Mouse (Mus musculus): Measurements from ENCODE around the gene Calhm6. TPM values are rescaled to one million over a fixed set of nuclear protein-coding genes. Genes with fewer than 3 reads are reported as not detected.

The Calhm6 gene
- 1 to 10 TPM; 2.3 to 4.0 TPM for total RNA-seq (2023)

GRCm38 (mm10) chr10:34127392-34128378 is at the start of gene Calhm6:
TSS of gene Calhm6 (minus strand) at chr10:34127984.

DNA sequence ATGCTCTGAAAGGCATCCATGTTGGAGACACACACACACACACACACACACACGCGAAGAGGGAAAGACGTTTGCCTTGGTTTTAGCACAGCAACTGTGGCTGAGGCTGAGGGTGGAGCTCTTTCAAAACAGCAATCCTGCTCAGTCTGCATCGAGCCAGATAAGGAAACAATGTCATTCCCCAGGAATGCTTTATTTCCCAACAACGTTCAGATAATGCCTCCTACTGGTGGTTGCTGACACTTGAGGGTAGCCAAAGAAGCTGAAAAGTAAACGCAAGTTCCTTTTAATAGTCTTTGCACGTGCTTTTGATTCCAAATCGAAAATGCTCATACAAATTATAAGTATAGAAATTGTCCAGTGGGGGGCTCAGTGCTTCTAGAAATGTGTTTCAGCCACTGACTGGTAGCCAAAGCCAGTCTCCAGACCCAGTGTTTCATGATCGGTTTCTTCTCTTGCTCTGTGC is 31.3 kb downstream of the Calhm6 start, which contains the start of gene Calhm5:
TSS of gene Calhm5 (minus strand) at position 102 of the 466 bp plus-strand sequence.

Other genes starting within 250 kb of the Calhm6 start
- not detected for gene Rsph4a, start 222.9 kb downstream of the Calhm6 start, total RNA-seq (2023)
- gene Zup1, start 176.7 kb downstream of the Calhm6 start, total RNA-seq (2023): 10 to 100 TPM; 35.9 to 37.2 TPM
- gene Rwdd1, start 108.4 kb downstream of the Calhm6 start, total RNA-seq (2023): 10 to 100 TPM; 34.3 to 37.3 TPM
- gene Trappc3l, start 90.4 kb downstream of the Calhm6 start, total RNA-seq (2023): not detected
- gene Calhm4, start 83.7 kb downstream of the Calhm6 start, total RNA-seq (2023): not detected
- not detected for gene Calhm5, start 31.5 kb downstream of the Calhm6 start, total RNA-seq (2023)
- gene Dse, start 79.7 kb upstream of the Calhm6 start, total RNA-seq (2023): 10 to 100 TPM in 1 of 2 experiments, 1 to 10 TPM in 1; 8.3 to 13.3 TPM
- gene Tspyl1, start 154.2 kb upstream of the Calhm6 start, total RNA-seq (2023): 10 to 100 TPM; 69.4 to 73.2 TPM
- 1 to 10 TPM; 1.2 to 2.2 TPM for gene Tspyl4, start 169.5 kb upstream of the Calhm6 start, total RNA-seq (2023)

All from neutrophil, adult 59 days (primary cell).